Mouse (Mus musculus): ENCODE data around the gene Nr1h2. TPM values are rescaled to one million over a fixed set of nuclear protein-coding genes. Genes with fewer than 3 reads are reported as not detected.

The Nr1h2 gene
- polyA plus RNA-seq, 1 experiment from 2014 or later, result 93.1 TPM

DNA sequence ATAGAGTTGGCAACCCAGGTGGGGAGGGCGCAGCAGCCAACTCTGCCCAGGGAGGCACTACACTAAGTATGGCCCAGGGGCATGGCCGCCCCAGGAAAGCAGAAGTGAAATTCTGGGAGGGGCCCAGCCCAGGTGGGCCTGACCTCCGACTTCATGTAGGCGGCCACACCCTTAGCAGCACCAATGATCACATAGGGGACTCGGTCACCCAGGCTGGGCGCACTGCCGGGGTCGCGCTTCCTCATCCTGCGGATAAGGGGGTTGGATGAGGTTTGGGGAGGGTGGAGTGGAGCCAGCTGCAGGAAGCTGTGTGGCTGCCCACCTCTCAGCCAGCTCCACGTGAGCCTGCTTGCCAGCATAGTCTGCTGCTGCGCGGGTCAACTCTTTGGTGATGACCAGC is 19.5 kb downstream of the Nr1h2 start:
- H3K4me2 ChIP-seq (replicated peaks; ENCODE audit: low read depth, low read length), result no peak overlapping the region
- H3K9ac ChIP-seq (replicated peaks; ENCODE audit: low read length), result no peak overlapping the region
- H3K4me1 ChIP-seq (ENCODE audit: insufficient read depth, low read length), result no peaks in the 10 kb centered on the region
- ATAC-seq (ENCODE audit: low FRiP score, low TSS enrichment), result no peak
- WGBS, result 87% methylated on average over 13 of the region's 13 CpGs
- H3K27me3 ChIP-seq (ENCODE audit: insufficient read depth, low read length), result no peaks in the 10 kb centered on the region
- H3K36me3 ChIP-seq (ENCODE audit: insufficient read depth, low read length), result peaks cover 55% of the 10 kb centered on the region
- no peaks in the 10 kb centered on the region for H3K9me3 ChIP-seq (ENCODE audit: low read length)
- no peak overlapping the region for H3K4me3 ChIP-seq (ENCODE audit: low read length)
- H3K27ac ChIP-seq (ENCODE audit: low read length), result no peak overlapping the region

DNA sequence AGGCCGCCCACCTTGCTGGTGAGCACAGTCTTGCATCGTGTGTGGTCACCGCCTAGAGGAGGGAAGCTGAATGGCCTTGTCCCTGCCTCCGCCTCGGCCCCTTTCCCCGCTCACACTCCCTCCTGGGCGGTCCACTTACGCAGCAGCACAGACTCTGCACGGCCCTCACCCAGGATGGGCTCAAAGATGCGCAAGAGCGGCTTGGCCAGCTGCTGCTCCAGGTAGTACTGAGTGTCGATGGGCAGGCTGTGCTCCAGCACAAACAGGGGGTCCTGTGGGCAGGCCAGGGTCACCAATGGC is 20.1 kb downstream of the Nr1h2 start:
- WGBS, result 75% methylated on average over 12 of the region's 12 CpGs
- Histone ChIP-seq H3K9ac (replicated peaks; ENCODE audit: low read length) (no peak overlapping the region), H3K36me3 (ENCODE audit: insufficient read depth, low read length) (peaks cover 49% of the 10 kb centered on the region), H3K4me3 (ENCODE audit: low read length) (no peak overlapping the region), H3K4me2 (replicated peaks; ENCODE audit: low read depth, low read length) (no peak overlapping the region), H3K9me3 (ENCODE audit: low read length) (no peaks in the 10 kb centered on the region), H3K4me1 (ENCODE audit: insufficient read depth, low read length) (no peaks in the 10 kb centered on the region), H3K27ac (ENCODE audit: low read length) (no peak overlapping the region), H3K27me3 (ENCODE audit: insufficient read depth, low read length) (no peaks in the 10 kb centered on the region)
- no peak for ATAC-seq (ENCODE audit: low FRiP score, low TSS enrichment)

DNA sequence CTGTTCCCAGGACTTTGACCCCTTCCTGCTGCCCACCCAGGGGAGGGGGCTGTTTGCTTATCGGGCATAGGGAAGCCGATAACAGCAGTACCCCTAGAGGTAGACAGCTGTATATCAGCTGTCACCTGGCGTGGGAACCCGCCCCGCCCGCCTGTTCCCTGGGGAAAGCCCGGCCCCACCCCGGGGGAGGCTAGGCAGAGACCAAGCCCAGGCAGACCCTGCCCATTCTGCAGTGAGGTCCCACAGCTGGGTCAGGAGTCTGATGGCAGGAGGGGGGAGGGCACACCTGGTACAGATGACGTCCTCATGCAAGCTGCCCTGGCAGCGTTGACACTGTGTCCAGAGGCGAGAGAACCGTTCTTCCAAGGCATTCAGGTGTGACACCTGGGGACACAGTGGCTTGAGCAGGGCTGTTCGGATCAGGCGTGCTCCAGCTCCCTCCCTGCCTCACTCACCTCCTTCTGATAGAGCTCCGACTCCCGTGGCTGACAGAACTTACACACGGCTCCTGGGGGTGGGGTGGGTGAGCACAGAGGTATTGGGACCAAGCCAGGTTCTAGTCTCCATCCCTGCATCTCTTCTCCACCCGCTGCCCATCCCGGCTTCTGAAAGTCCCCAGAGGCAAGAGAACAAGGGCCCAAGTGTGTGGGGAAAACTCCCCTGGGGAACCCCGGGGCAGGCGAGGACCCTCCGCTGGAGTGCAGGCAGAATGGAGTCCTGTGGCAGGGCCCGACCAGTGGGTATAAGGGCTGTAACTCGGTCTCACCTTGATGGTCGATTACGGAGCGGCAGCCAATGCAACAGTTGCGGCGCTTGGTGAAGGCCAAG is 20.6 kb downstream of the Nr1h2 start:
- H3K36me3 ChIP-seq (ENCODE audit: insufficient read depth, low read length), result peaks cover 44% of the 10 kb centered on the region
- no peak overlapping the region for H3K9ac ChIP-seq (replicated peaks; ENCODE audit: low read length)
- WGBS, result 78% methylated on average over 29 of the region's 29 CpGs
- no peaks in the 10 kb centered on the region for H3K27me3 ChIP-seq (ENCODE audit: insufficient read depth, low read length)
- ATAC-seq (ENCODE audit: low FRiP score, low TSS enrichment), result no peak
- no peak overlapping the region for H3K27ac ChIP-seq (ENCODE audit: low read length)
- H3K4me3 ChIP-seq (ENCODE audit: low read length), result no peak overlapping the region
- no peaks in the 10 kb centered on the region for H3K4me1 ChIP-seq (ENCODE audit: insufficient read depth, low read length)
- no peak overlapping the region for H3K4me2 ChIP-seq (replicated peaks; ENCODE audit: low read depth, low read length)
- H3K9me3 ChIP-seq (ENCODE audit: low read length), result no peaks in the 10 kb centered on the region

DNA sequence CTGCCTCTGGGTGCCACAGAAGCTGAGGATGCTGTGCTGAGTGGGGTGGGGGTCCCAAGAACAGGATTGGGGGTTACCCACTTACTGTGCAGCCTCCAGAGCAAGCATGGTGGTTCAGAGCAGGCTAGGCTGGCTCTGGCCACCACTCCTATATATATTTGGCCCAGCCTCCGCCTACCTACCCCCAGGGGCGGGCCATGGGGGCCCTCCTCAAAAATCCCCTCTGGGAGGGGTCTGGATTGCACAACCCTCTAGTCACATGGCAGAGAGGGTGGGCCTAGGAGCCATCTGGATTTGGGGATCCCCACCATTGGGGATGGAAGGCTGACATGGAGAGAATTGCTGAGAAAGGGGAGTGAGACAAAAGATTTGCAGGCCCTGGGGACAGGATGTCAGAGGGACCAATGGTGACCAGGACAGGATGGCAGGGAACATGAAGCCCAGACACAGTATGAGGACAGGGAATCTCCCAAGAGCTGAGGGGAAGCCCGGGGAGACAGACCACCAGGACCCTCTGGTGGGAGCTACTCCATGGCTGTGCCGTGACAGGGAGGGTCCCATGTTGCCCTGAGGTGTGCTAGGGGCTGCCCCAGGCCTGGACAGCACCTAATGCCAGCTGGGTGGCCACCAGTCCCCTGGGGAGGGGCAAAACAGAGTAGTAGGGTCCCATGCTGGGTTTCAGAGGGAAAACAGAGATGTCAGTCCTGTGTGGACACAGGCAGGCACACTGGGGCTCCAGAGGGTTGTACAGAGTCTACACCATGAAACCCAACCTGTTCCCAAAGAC is 21.6 kb downstream of the Nr1h2 start, which contains the start of gene Spib:
Gene Spib (minus strand): TSS at position 126 of the 787 bp plus-strand sequence.
- Histone ChIP-seq H3K4me1 (ENCODE audit: insufficient read depth, low read length) (0 out of 2 replicates have a peak, but pooled peaks cover 4% of the 10 kb centered on the region), H3K9me3 (ENCODE audit: low read length) (no peaks in the 10 kb centered on the region), H3K27ac (ENCODE audit: low read length) (no peak within 1 kb of the TSS), H3K4me3 (ENCODE audit: low read length) (no peak within 1 kb of the TSS), H3K27me3 (ENCODE audit: insufficient read depth, low read length) (no peaks in the 10 kb centered on the region), H3K4me2 (replicated peaks; ENCODE audit: low read depth, low read length) (no peak within 1 kb of the TSS), H3K36me3 (ENCODE audit: insufficient read depth, low read length) (peaks cover 34% of the 10 kb centered on the region), H3K9ac (replicated peaks; ENCODE audit: low read length) (no peak within 1 kb of the TSS)
- WGBS, result 85% methylated on average over 4 of the region's 4 CpGs
- ATAC-seq (ENCODE audit: low FRiP score, low TSS enrichment), result no peak

DNA sequence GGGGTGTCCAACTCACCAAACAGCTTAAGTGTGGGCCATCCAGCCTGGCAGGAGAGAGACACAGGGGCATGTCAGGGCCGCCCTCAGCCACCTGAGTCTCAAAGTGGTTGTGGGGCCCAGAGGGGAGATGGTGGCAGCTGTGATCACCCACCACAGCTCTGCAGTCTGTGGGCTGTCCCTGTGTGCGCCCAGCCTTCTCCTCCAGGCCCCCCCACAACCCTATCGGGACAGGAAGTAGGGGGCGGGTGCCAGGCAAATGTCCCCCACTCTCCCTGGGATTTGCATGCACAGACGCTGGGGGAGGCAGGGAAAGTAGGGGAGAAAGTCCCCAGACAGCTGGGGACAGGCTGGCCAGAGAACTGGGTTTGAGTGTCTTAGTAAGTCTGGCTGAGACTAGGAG is 22.5 kb downstream of the Nr1h2 start:
- Histone ChIP-seq H3K9me3 (ENCODE audit: low read length) (no peaks in the 10 kb centered on the region), H3K27me3 (ENCODE audit: insufficient read depth, low read length) (no peaks in the 10 kb centered on the region), H3K4me1 (ENCODE audit: insufficient read depth, low read length) (0 out of 2 replicates have a peak, but pooled peaks cover 4% of the 10 kb centered on the region), H3K9ac (replicated peaks; ENCODE audit: low read length) (no peak overlapping the region), H3K4me2 (replicated peaks; ENCODE audit: low read depth, low read length) (no peak overlapping the region), H3K4me3 (ENCODE audit: low read length) (no peak overlapping the region), H3K36me3 (ENCODE audit: insufficient read depth, low read length) (peaks cover 25% of the 10 kb centered on the region), H3K27ac (ENCODE audit: low read length) (no peak overlapping the region)
- 46% methylated on average over 5 of the region's 5 CpGs for WGBS
- no peak for ATAC-seq (ENCODE audit: low FRiP score, low TSS enrichment)

DNA sequence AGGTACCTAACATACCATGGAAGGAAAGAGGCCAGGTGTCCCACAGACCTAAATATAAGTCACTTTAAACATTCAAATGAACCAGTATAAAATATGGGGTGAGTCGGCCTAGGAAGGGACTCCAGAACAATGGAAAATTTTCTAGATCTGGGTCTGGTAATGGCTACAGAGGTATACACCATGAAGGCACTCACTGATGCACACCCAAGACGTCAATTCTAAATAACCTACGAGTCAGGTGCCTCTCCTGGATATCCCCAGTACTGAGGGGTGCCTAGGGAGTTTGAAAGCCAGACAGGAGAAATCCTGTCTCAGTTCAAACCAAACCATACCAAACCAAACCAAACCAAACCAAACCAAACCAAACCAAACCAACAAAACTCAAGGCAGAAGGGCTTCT is 23.2 kb downstream of the Nr1h2 start:
- H3K4me1 ChIP-seq (ENCODE audit: insufficient read depth, low read length), result 0 out of 2 replicates have a peak, but pooled peaks cover 6% of the 10 kb centered on the region

DNA sequence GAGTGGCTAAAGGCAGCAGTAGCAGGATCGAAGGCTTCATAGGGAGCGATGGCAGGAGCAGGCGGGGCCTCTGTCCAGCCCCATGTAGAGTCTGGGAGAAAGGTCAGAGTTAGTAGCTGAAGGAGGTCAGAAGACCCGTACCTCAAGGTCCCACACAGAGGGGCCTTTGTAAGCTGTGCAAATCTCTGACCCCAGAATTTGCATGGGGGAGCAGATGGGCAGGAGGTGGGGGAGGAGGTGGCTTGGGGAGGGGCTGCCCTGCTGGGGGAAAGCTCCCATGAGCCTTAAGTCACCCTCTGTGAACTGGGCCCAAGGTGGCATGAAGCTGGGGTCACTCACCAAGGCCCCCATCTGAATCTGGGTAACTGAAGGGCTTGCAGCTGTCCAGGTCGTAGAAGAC is 24.2 kb downstream of the Nr1h2 start:
- no peak for ATAC-seq (ENCODE audit: low FRiP score, low TSS enrichment)
- H3K4me1 ChIP-seq (ENCODE audit: insufficient read depth, low read length), result peaks cover 16% of the 10 kb centered on the region; the same call in 1 of the 2 replicates
- no peaks in the 10 kb centered on the region for H3K9me3 ChIP-seq (ENCODE audit: low read length)
- H3K36me3 ChIP-seq (ENCODE audit: insufficient read depth, low read length), result peaks cover 9% of the 10 kb centered on the region
- 75% methylated on average over 5 of the region's 5 CpGs for WGBS
- no peak overlapping the region for H3K27ac ChIP-seq (ENCODE audit: low read length)
- no peak overlapping the region for H3K9ac ChIP-seq (replicated peaks; ENCODE audit: low read length)
- no peak overlapping the region for H3K4me3 ChIP-seq (ENCODE audit: low read length)
- peaks cover 3% of the 10 kb centered on the region; the same call in 1 of the 2 replicates for H3K27me3 ChIP-seq (ENCODE audit: insufficient read depth, low read length)
- H3K4me2 ChIP-seq (replicated peaks; ENCODE audit: low read depth, low read length), result no peak overlapping the region

More for the DNA sequence above, 23.2 kb downstream of the Nr1h2 start:
- Histone ChIP-seq H3K4me2 (replicated peaks; ENCODE audit: low read depth, low read length) (no peak overlapping the region), H3K27me3 (ENCODE audit: insufficient read depth, low read length) (no peaks in the 10 kb centered on the region), H3K4me3 (ENCODE audit: low read length) (no peak overlapping the region), H3K9ac (replicated peaks; ENCODE audit: low read length) (no peak overlapping the region), H3K36me3 (ENCODE audit: insufficient read depth, low read length) (peaks cover 18% of the 10 kb centered on the region), H3K9me3 (ENCODE audit: low read length) (no peaks in the 10 kb centered on the region), H3K27ac (ENCODE audit: low read length) (no peak overlapping the region)
- 80% methylated on average over 3 of the region's 3 CpGs for WGBS
- no peak for ATAC-seq (ENCODE audit: low FRiP score, low TSS enrichment)

DNA sequence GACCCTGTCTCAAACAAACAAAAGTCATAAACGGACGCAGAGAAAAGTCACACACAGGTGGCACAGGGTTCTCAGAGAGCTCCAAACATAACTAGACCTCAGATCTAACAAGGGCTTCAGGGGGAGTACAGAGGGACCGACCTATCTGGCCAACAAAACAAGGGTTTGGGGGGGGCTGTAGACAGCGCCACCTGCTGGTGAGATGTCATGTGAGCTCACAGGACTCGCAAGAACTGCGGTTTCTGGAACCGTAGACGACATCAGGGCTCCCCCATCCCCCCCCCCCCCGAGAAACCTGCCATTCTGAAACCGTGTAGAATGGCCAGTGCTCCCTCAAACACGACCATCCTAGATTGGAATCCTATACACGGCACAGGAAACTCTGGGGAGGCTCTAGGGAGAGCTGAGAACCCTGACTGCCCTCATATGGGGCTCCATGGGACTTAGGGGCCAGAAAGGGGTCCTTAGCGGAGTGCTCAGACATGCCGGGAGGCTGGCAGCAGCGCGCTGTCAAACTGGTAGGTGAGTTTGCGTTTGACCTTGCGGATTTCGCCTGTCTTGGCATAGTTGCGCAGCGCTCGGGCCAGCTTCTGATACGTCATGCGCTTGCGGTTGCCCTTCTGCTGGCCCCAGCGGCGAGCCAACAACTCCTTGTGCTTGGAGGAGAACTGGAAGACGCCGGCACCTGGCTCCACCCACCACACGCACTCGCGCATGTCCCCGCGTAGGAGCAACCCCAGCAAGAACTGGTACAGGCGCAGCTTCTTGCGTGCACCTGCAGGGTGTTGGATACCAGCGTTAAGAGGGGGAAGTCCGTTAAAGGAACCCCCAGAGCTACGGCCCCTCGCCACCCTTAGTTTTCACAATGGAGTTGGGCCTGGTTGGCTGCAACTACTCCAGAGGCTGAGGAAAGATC is 26.0 kb downstream of the Nr1h2 start:
- H3K9ac ChIP-seq (replicated peaks; ENCODE audit: low read length), result peak overlapping the region; percentile 66
- peak; percentile 44; the same call in 1 of the 2 replicates for ATAC-seq (ENCODE audit: low FRiP score, low TSS enrichment)
- peaks cover 18% of the 10 kb centered on the region; the same call in 1 of the 2 replicates for H3K27me3 ChIP-seq (ENCODE audit: insufficient read depth, low read length)
- no peaks in the 10 kb centered on the region for H3K36me3 ChIP-seq (ENCODE audit: insufficient read depth, low read length)
- H3K4me3 ChIP-seq (ENCODE audit: low read length), result peak overlapping the region; percentile 42
- 5% methylated on average over 40 of the region's 40 CpGs for WGBS
- H3K4me1 ChIP-seq (ENCODE audit: insufficient read depth, low read length), result peaks cover 16% of the 10 kb centered on the region; the same call in 1 of the 2 replicates
- no peaks in the 10 kb centered on the region for H3K9me3 ChIP-seq (ENCODE audit: low read length)
- peak overlapping the region; percentile 74 for H3K4me2 ChIP-seq (replicated peaks; ENCODE audit: low read depth, low read length)
- 0 out of 2 replicates have a peak overlapping the region, but pooled peaks have one; percentile 21 for H3K27ac ChIP-seq (ENCODE audit: low read length)

DNA sequence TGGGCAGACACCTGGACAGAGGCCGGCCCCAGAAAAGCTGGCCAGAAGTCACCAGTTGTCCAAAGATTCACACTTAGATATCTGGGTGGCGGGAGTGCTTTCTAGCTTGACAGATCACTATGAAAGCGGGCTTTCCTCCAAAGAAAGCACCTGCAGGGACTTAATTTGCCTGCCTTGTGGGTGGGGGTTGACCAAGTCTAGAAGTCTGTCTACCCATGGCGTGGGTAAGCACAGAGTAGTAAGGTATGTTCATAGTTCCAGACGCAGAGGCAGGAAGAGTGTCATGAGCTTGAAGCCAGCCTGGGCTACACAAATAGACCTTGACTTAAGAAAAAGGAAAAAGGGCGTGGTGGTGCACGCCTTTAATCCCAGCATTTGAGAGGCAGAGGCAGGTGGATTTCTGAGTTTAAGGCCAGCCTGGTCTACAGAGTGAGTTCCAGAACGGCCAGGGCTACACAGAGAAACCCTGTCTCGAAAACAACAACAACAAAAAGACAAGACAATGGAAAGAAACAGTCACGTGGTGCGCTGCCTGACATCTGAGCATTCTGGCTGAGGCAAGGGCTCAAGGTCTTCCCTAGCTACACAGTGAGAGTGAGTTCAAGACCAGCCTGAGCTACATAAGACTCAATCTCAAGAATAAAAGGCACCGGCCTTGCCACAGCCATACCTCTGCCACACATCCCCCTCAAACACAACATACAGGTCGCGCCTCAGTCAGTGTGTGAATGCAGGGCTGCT is 27.2 kb downstream of the Nr1h2 start:
- Histone ChIP-seq H3K4me3 (ENCODE audit: low read length) (no peak overlapping the region), H3K27me3 (ENCODE audit: insufficient read depth, low read length) (peaks cover 23% of the 10 kb centered on the region; the same call in 1 of the 2 replicates), H3K4me2 (replicated peaks; ENCODE audit: low read depth, low read length) (no peak overlapping the region), H3K9me3 (ENCODE audit: low read length) (no peaks in the 10 kb centered on the region), H3K27ac (ENCODE audit: low read length) (no peak overlapping the region), H3K4me1 (ENCODE audit: insufficient read depth, low read length) (peaks cover 16% of the 10 kb centered on the region; the same call in 1 of the 2 replicates), H3K36me3 (ENCODE audit: insufficient read depth, low read length) (no peaks in the 10 kb centered on the region), H3K9ac (replicated peaks; ENCODE audit: low read length) (no peak overlapping the region)
- ATAC-seq (ENCODE audit: low FRiP score, low TSS enrichment), result no peak
- 85% methylated on average over 14 of the region's 14 CpGs for WGBS

Data from kidney, embryonic 16.5 days (tissue).